Mouse (Mus musculus): ENCODE measurements at regions not wholly inside any gene's neighbourhood (a gene's known extent, or its start where the extent isn't known, plus 50 kb on each side); places are given as distances from the start of the nearest gene placed in this dataset.

- H3K27ac ChIP-seq (ENCODE audit: low read depth, low read length) = no peak overlapping the region
- no peak for TF ChIP-seq CTCF (IDR thresholded peaks at IDR 0.05)
- ATAC-seq (ENCODE audit: low FRiP score) (no peak), DNase-seq (ENCODE audit: low spot score) (no peak)
- H3K4me3 ChIP-seq (ENCODE audit: low read depth, low read length) = no peak overlapping the region
- H3K4me2 ChIP-seq (ENCODE audit: low read depth, low read length, poor library complexity, severe bottlenecking) = no peak overlapping the region
- no peaks in the 10 kb centered on the region for H3K36me3 ChIP-seq (ENCODE audit: insufficient read depth, low read length)
- WGBS = 25% methylated on average over 4 of the region's 4 CpGs
- no peak overlapping the region for H3K9ac ChIP-seq (replicated peaks; ENCODE audit: low read length, poor library complexity, severe bottlenecking)
- H3K4me1 ChIP-seq (ENCODE audit: insufficient read depth, low read length) = 0 out of 2 replicates have a peak, but pooled peaks cover 2% of the 10 kb centered on the region
- no peaks in the 10 kb centered on the region for H3K9me3 ChIP-seq (ENCODE audit: low read length)
- no peaks in the 10 kb centered on the region for H3K27me3 ChIP-seq (ENCODE audit: insufficient read depth, low read length)
Observed at GRCm38 (mm10) chr2:72619446-72619845, 143.5 kb downstream of the Cdca7 start.

GRCm38 (mm10) chr2:72620182-72620652, 144.3 kb downstream of the Cdca7 start:
- Histone ChIP-seq H3K4me1 (ENCODE audit: insufficient read depth, low read length) (0 out of 2 replicates have a peak, but pooled peaks cover 2% of the 10 kb centered on the region), H3K27ac (ENCODE audit: low read depth, low read length) (no peak overlapping the region), H3K4me2 (ENCODE audit: low read depth, low read length, poor library complexity, severe bottlenecking) (peak overlapping the region; percentile 39), H3K4me3 (ENCODE audit: low read depth, low read length) (peak overlapping the region; percentile 13), H3K9ac (replicated peaks; ENCODE audit: low read length, poor library complexity, severe bottlenecking) (no peak overlapping the region), H3K27me3 (ENCODE audit: insufficient read depth, low read length) (no peaks in the 10 kb centered on the region), H3K9me3 (ENCODE audit: low read length) (no peaks in the 10 kb centered on the region), H3K36me3 (ENCODE audit: insufficient read depth, low read length) (no peaks in the 10 kb centered on the region)
- WGBS = 3% methylated on average over 9 of the region's 9 CpGs
- no peak for DNase-seq (ENCODE audit: low spot score)
- no peak for ATAC-seq (ENCODE audit: low FRiP score)
- peak; percentile 34; the same call in 1 of the 2 replicates for TF ChIP-seq CTCF (IDR thresholded peaks at IDR 0.05)

- no peak for TF ChIP-seq CTCF (IDR thresholded peaks at IDR 0.05)
- DNase-seq (ENCODE audit: low spot score) (peak; percentile 41), ATAC-seq (ENCODE audit: low FRiP score) (no peak)
- H3K9ac ChIP-seq (replicated peaks; ENCODE audit: low read length, poor library complexity, severe bottlenecking) = no peak overlapping the region
- no peak overlapping the region for H3K4me2 ChIP-seq (ENCODE audit: low read depth, low read length, poor library complexity, severe bottlenecking)
- no peaks in the 10 kb centered on the region for H3K36me3 ChIP-seq (ENCODE audit: insufficient read depth, low read length)
- H3K9me3 ChIP-seq (ENCODE audit: low read length) = no peaks in the 10 kb centered on the region
- 53% methylated on average over 3 of the region's 3 CpGs for WGBS
- no peak overlapping the region for H3K27ac ChIP-seq (ENCODE audit: low read depth, low read length)
- 0 out of 2 replicates have a peak, but pooled peaks cover 5% of the 10 kb centered on the region for H3K27me3 ChIP-seq (ENCODE audit: insufficient read depth, low read length)
- H3K4me3 ChIP-seq (ENCODE audit: low read depth, low read length) = no peak overlapping the region
- no peaks in the 10 kb centered on the region; the same call in 1 of the 2 replicates for H3K4me1 ChIP-seq (ENCODE audit: insufficient read depth, low read length)
Observed at GRCm38 (mm10) chr2:72627915-72628314, 152.0 kb downstream of the Cdca7 start.

- H3K27ac ChIP-seq (ENCODE audit: low read depth, low read length) = no peak overlapping the region
- H3K4me1 ChIP-seq (ENCODE audit: insufficient read depth, low read length) = no peaks in the 10 kb centered on the region; the same call in 1 of the 2 replicates
- DNase-seq (ENCODE audit: low spot score) (peak; percentile 47), ATAC-seq (ENCODE audit: low FRiP score) (no peak)
- no peaks in the 10 kb centered on the region for H3K9me3 ChIP-seq (ENCODE audit: low read length)
- 41% methylated on average over 16 of the region's 16 CpGs for WGBS
- 0 out of 2 replicates have a peak, but pooled peaks cover 5% of the 10 kb centered on the region for H3K27me3 ChIP-seq (ENCODE audit: insufficient read depth, low read length)
- no peaks in the 10 kb centered on the region for H3K36me3 ChIP-seq (ENCODE audit: insufficient read depth, low read length)
- H3K4me2 ChIP-seq (ENCODE audit: low read depth, low read length, poor library complexity, severe bottlenecking) = no peak overlapping the region
- no peak overlapping the region for H3K9ac ChIP-seq (replicated peaks; ENCODE audit: low read length, poor library complexity, severe bottlenecking)
- H3K4me3 ChIP-seq (ENCODE audit: low read depth, low read length) = no peak overlapping the region
- TF ChIP-seq CTCF (IDR thresholded peaks at IDR 0.05) = no peak
Observed at GRCm38 (mm10) chr2:72628626-72629470, 152.9 kb downstream of the Cdca7 start.

- no peaks in the 10 kb centered on the region for H3K36me3 ChIP-seq (ENCODE audit: insufficient read depth, low read length)
- H3K4me3 ChIP-seq (ENCODE audit: low read depth, low read length) = no peak overlapping the region
- H3K9ac ChIP-seq (replicated peaks; ENCODE audit: low read length, poor library complexity, severe bottlenecking) = no peak overlapping the region
- H3K27ac ChIP-seq (ENCODE audit: low read depth, low read length) = no peak overlapping the region
- H3K4me2 ChIP-seq (ENCODE audit: low read depth, low read length, poor library complexity, severe bottlenecking) = no peak overlapping the region
- 0 out of 2 replicates have a peak, but pooled peaks cover 5% of the 10 kb centered on the region for H3K27me3 ChIP-seq (ENCODE audit: insufficient read depth, low read length)
- no peak for DNase-seq (ENCODE audit: low spot score)
- TF ChIP-seq CTCF (IDR thresholded peaks at IDR 0.05) = no peak
- no peaks in the 10 kb centered on the region for H3K9me3 ChIP-seq (ENCODE audit: low read length)
- no peaks in the 10 kb centered on the region; the same call in 1 of the 2 replicates for H3K4me1 ChIP-seq (ENCODE audit: insufficient read depth, low read length)
- WGBS = 63% methylated on average over 14 of the region's 14 CpGs
- no peak for ATAC-seq (ENCODE audit: low FRiP score)
Observed at GRCm38 (mm10) chr2:72629691-72630461, 153.9 kb downstream of the Cdca7 start.

All from midbrain, postnatal 0 days (tissue).